Mouse (Mus musculus): Measurements from ENCODE around the gene Lsmem1. TPM values are rescaled to one million over a fixed set of nuclear protein-coding genes. Genes with fewer than 3 reads are reported as not detected.
A peak's percentile ranks its signal among the peaks of the same experiment; 100 is the strongest.

Gene Lsmem1
- polyA plus RNA-seq, 1 experiment from 2014 or later, result 0.29 TPM

DNA sequence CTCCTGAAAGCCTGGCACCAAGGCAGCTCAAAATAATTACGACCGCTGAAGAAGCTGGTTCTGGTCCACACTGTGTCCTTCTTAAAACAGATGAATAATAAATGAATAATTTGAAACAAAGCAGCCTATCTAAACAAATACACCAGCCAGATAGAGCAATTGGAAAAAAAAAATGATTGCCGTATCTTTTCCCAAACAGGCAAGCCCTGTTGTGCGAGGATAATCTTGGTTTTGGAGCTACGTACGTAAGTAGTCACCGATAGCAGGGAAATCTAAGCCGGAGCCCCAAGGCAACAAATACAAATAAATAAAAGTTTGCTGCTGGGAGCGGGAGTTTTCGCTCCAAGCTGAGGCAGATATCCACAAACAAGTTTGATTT lies 66.1 kb downstream of the Lsmem1 start:
- WGBS, result 12% methylated on average over 10 of the region's 10 CpGs
- H3K4me1 ChIP-seq, result peaks cover 9% of the 10 kb centered on the region
- peaks cover 39% of the 10 kb centered on the region for H3K27me3 ChIP-seq
- H3K36me3 ChIP-seq, result no peaks in the 10 kb centered on the region
- H3K9ac ChIP-seq, result no peak overlapping the region
- H3K4me3 ChIP-seq, result peak overlapping the region; percentile 44
- H3K27ac ChIP-seq, result no peak overlapping the region
- H3K9me3 ChIP-seq, result no peaks in the 10 kb centered on the region
- ATAC-seq (ENCODE audit: insufficient number of reproducible peaks, insufficient read depth, low FRiP score, low TSS enrichment), result no peak
- H3K4me2 ChIP-seq (replicated peaks), result peak overlapping the region; percentile 82

MicroRNAs within 50 kb of the gene (microRNA counts, 519-probe panel; counts per million panel counts)
- microRNA mmu-miR-1938, result 460 counts per million, percentile 65 among the panel's probes with 10 or more counts

Small RNA genes within 50 kb of the gene (microRNA-seq; reads per million reads assigned to microRNA genes)
- not detected for gene Mir1938

Other genes starting within 250 kb of the Lsmem1 start
- gene Arl4a, start 161.5 kb downstream of the Lsmem1 start, polyA plus RNA-seq (2016; fragmentation: Nextera tagmentation; extraction: Ambion mirVana), result 40.0 and 40.2 TPM in 2 replicates
- 2.0 and 3.1 TPM in 2 replicates for gene Scin, start 65.3 kb downstream of the Lsmem1 start, polyA plus RNA-seq (2016; fragmentation: Nextera tagmentation; extraction: Ambion mirVana)
- 124 and 135 TPM in 2 replicates for gene Ifrd1, start 49.0 kb upstream of the Lsmem1 start, polyA plus RNA-seq (2016; fragmentation: Nextera tagmentation; extraction: Ambion mirVana)
- gene Zfp277, start 246.4 kb upstream of the Lsmem1 start, polyA plus RNA-seq (2016; fragmentation: Nextera tagmentation; extraction: Ambion mirVana), result 37.5 and 38.2 TPM in 2 replicates
- 24.5 TPM in 2 replicates for gene Dock4, start 246.5 kb upstream of the Lsmem1 start, polyA plus RNA-seq (2016; fragmentation: Nextera tagmentation; extraction: Ambion mirVana)